Mouse (Mus musculus): Measurements from ENCODE around the gene Fgd5.

DNA sequence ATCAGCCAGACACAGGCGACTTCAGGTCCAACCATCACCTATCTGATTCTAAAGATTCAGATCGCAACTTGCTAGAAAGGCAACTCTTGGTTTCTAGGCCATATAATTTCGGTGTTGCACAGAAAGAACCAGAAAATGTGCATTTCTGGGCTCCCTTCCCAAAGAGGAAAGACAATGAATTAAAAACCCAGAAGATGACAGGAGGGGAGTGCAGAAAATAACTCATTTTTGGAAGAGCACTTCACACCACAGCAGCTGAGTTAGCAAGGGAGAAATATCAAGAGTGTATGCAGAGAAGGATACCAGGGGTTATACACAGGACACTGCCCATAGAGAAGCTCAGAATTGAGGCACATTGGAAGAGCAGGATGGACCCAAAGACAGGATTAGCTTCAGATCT lies 106.3 kb downstream of the Fgd5 start:
- TF ChIP-seq E2F4 (IDR thresholded peaks at IDR 0.05; ENCODE audit: insufficient read depth) (no peak), POLR2A (IDR thresholded peaks at IDR 0.05; ENCODE audit: insufficient read length, low read depth) (no peak), CEBPB (IDR thresholded peaks at IDR 0.05; ENCODE audit: insufficient read depth, poor library complexity, severe bottlenecking) (no peak), TCF3 (IDR thresholded peaks at IDR 0.05; ENCODE audit: insufficient read length, low read depth) (no peak), TCF12 (IDR thresholded peaks at IDR 0.05; ENCODE audit: insufficient read depth, poor library complexity, severe bottlenecking) (no peak), MYOG (IDR thresholded peaks at IDR 0.05; ENCODE audit: control insufficient read depth in 1 of 3, insufficient read depth in 1 of 3, insufficient read length in 2 of 3, low read depth in 2 of 3) (no peak), POLR2AphosphoS2 (IDR thresholded peaks at IDR 0.05; ENCODE audit: insufficient read length, low read depth) (no peak), USF1 (IDR thresholded peaks at IDR 0.05; ENCODE audit: low read depth) (no peak), MAX (IDR thresholded peaks at IDR 0.05; ENCODE audit: low read depth) (no peak), MYOD1 (IDR thresholded peaks at IDR 0.05; ENCODE audit: control insufficient read depth in 1 of 3, insufficient read length in 2 of 3, low read depth in 2 of 3) (no peak), SRF (IDR thresholded peaks at IDR 0.05; ENCODE audit: control insufficient read depth, insufficient read length, low read depth) (no peak)
